Mouse (Mus musculus) adrenal gland, postnatal 25 days (tissue): ENCODE measurements at regions not wholly inside any gene's neighbourhood (a gene's known extent, or its start where the extent isn't known, plus 50 kb on each side); places are given as distances from the start of the nearest gene placed in this dataset.

Experiments used
- DNase-seq: peaks from one replicate; pipeline ENCODE4 v3.0.0; 2021; ENCODE audit warnings: mixed read lengths

DNA sequence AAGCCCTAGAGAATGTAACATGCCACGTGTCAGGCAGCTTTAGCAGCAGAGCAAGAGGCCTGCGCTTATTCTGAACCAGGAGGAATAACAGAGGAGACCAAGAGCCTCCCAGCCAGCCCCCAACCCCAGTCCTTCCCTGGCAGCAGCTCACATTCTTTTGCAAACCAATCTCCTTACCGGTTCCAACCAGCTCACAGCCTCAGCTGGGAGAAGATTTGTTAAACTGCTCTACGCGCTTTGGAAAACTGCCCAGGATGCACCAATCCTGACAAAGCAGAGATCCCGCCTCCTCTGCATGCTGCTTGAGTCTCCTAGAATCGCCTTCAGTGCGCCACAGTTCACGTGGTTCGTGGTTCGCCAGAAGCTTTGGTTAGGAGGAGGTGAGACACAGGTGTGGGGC is 51.8 kb downstream of the Gm9376 start:
- no peak for DNase-seq

DNA sequence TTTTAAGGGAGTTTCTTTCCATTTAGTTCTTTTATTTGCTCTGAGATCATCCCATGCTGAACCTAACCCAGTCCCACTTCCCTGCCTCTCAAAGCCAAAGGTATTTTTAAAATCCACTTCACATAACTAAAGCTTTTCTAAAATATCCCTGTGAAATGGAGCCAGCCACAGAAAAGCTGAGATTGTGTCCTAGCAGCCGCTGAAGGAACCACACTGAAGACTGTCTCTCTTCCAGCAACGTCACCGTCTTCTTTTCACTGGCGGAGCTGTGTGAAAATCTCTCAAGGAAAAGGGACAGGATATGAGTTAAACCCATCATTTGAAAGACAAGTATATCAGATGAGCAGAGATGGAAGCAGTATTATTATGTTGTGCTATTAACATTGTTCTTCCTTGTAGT is 53.3 kb downstream of the Gm9376 start:
- DNase-seq, result no peak

DNA sequence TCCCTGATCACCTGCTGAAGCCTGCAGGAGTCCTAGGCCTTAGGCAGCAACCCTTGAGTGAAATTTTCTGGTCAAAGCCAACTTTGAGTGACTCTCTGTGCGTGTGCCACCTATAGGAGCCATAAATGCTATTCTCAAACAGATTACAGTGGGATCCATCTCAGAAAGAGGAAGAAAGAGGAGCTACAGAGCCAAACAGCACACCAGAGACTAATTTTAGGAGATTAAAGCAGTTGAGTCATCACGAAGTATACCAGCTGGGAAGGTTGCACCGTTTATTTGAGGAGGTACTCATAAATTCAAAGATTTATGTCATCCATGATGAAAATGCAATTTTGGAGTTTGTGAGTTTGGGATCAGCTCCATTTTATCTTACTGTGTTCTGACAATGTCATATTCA is 54.3 kb downstream of the Gm9376 start:
- DNase-seq, result no peak

DNA sequence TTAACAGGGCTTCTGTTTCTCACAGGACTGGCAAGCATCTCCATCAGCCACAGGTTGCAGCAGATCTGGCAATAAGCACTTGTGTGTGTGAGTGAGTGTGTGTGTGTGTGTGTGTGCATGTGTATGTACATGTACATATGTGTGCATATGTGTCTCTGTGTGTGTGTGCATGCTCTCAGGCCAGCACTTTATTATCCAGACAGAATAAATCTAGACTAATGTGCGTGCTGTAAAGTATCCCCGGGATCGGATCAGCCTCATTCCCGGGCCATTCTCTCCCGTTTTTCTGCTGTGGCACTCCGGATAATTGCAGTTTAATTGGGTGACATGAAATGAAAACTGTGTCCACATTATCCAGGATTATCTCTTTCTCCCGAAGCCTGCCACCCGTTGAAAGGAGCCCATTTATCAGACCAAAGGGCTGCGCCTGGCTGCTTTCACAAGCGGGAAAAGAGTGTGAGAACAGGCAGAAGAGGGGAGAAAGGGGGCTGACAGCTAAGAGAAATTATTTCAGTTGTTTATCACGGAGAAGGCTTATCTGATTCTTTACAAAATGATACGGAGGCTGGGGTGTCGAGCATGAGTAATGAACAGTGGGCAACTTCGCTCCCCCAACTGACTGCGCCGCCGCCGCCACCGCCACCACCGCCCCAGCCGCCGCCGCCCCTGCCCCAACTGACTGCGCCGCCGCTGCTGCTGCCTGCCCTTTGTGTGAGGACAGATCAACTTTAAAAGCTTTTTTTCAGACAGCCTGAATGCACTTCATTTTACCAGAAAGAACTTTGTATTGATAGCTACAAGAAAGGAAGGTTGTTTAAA is 55.5 kb downstream of the Gm9376 start:
- no peak for DNase-seq

DNA sequence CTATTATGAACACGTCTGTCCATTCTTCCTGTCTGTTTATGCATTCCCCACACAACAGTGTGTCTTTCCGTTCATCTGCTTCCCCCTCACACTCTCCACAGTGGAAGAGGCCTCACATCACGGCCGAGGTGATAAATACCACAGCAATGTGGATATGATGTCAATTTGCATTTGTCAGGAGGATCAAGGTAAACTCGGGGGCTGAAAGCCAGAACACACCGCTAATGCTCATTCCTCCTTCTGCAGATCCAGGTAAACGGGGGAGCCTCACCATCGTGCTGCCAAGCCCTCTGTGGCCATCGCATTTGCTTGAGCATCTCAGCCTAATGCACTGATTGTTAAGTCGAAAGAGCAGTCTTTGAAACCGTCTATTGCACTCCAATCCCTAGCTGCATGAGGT is 56.1 kb downstream of the Gm9376 start:
- DNase-seq, result no peak

DNA sequence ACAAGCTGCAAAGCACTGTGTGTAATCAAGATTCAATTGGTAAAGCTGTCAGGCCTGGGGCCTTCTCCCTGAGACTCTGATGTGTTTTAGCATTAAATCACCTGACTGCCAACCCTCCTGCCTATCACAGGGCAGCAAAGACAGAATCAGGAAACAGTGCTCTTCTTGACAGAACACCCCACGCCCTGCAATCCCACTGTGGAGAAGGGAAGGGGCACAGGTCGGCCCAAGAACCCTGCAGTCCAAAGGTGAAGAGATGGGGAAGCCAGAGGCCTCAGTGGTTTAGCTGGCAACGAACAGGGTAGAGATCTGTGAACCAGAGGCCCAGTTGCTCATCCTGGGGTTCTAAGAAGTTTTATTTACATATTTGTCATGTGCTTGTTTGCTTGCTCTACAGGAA is 71.3 kb downstream of the Gm9376 start:
- DNase-seq, result no peak

DNA sequence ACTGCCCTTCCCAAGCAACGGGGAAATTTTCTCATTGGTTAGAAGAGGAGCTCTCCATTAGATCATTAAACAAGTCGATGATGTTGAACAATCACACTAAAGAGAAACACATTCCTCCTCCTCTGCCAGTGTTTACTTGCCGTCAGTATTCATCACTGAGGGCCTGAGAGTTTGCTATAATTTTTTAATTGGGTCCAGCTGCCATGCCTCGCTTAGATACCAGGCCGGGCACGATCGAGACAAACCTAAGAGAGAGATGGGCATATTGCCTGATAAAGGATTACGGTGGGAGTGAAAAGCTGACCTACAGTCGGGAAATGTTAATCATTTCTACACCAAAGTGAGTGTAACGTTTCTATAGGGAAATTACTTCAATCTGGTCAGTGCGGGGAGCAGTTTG is 96.2 kb downstream of the Gm9376 start:
- DNase-seq, result no peak

DNA sequence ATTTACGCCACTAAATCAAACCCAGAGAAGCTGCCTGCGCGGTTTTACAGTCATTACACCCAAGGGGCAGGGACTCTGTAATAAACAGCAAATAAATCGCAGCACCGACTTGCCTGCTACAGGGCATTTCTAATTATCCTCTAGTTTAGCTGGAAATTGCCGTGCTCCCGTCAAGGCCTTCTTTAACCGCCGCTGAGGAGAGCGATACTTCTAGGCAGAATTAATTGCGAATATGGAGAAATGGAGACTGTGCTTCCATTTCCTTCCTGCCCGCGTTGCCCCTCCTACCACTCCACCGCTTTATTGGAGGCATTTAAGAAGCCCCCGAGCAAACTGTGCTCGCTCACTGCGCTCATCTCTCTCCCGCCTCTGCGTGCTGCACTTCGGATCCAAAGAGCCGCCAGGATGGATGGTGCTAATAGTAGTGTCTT is 96.6 kb downstream of the Gm9376 start:
- DNase-seq, result no peak

DNA sequence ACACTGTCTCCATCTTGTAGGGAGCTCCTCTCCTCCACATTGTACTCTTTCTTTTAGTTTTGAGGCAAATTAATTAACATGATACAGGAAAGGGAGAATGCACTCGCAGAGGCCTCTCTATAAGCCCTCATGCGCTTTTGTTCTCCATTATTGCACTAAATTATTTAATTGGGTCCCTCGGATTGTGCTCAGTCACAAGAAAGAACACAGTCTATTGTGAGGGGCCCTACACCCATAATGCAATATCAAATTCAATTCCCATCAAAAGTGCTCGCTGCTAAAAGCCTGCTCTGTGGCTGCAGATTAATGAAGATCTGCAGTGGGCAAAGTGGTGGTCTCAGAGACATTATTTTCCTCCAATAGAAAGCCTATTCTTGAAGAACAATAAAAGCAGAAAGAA is 99.8 kb downstream of the Gm9376 start:
- DNase-seq, result no peak

DNA sequence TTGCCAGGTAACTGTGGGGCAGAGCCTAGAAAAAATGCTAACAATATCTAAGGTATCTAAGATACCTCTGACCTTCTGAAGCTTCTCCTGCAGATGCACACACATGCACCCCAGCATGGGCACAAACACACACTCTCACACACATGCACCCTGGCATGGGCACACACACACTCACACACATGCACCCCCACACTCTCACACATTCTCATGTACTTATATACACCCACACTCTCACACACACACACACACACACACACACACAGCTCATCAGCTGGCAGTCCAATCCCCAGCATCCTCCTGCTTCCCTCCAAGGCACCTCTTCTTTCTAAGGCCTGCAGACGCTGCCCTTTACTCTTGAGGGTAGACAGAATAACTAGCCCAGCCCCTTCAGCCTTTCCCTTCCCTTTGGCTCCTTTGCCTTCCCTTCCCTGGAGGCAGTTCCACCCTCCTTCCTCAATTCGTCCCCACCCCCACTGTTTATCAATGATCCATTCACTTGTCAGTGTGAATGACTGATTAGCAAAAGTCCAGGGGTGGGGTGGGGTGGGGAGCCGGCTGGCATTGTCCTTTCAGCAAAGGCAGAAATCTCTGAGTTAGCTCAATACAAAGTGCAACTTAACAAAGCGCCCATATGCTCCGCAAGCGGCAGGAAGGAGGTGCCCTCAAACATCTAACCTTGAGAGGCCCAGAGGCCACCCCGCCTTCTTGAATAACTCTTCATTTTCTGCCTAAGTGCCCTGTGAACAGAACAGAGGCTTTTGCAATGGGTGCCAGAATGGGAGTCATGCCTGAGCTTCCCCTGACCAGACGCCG is 102.1 kb downstream of the Gm9376 start:
- peak; percentile 4 for DNase-seq

DNA sequence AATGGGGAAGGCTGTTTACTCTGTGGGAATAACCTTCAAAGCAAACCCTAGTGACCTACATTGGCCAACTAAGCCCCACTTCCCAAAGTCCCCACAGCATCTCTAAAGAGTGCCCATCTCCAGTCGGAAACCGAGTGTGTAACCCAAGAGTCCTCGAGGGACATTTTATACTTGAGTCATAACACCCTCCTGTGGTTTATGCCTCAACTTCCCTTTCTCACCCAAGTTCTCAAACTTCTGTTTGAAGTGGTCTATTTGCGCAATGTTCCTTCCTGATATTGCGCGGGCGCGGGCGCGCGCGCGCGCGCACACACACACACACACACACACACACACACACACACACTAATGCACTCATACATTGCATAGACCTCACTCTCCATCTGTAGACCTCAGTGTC is 104.6 kb downstream of the Gm9376 start:
- no peak for DNase-seq

DNA sequence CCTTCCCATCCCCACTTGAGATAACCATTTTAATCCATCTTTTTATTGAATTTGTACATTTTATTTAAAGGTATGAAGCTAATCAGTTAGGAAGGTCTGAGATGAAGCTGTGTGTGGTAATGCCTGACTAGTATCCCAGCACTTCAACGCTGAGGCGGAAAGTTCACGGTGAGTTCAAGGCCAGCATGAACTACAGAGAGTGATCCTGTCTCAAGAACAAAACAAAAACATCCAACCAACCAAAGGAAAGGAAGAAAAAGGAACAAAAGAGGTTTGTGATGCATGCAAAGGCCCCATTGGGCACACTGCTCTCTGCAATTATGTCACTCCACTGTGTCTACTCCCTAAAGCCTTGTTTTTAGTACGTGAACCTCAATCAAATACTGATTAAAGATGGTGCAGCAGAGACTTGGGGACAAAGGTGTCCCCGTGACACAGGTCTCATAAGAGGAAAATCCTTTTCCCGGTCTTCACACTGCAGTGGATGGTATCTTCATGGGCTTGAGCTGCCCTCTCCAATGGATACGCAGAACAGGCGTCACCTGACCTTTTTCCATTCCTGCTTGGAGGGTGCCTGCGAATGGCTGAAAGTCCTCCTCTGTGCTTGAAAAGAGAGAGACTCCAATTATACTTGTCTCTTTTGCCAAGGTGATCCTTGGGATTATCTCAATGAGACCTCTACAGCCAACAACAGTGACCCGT is 108.2 kb downstream of the Gm9376 start:
- DNase-seq, result no peak

DNA sequence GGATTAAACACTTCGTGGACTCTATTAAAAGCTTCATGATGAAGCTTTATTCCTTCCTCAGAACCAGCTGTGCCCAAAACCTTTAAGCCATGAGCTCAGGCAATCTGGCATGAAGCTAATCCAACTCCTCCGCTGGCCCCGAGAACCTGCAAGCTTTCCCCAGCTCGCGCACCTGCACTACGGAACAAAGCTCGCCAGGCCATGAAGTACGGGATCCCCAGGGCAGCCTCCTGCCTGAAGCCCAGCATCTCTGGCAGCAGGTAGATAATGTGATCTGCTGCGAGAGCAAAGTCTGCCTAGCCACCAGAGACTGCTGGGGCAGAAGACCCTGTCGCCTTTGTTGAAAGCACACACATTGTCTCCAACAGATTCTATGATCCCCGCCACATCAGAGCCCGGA is 108.9 kb downstream of the Gm9376 start:
- DNase-seq, result no peak

DNA sequence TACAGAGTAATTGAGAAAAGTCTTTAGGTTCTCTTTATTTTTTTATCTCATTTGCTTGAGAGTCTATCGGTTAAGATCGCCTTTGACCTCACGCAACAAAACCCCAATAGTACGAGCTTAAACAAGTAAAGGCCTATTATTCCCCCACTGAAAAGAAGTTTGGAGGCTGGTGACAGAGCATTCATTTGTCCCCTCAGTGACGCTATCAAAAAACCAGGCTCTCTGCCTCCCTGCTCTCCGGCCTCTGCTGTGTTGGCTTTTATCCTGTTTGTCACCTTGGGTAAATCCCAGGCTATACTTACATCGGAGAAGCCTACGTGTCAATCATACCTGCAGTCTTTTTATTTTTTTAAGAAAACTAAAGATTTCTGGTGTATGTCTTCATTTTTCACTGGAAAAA is 112.9 kb downstream of the Gm9376 start:
- no peak for DNase-seq

DNA sequence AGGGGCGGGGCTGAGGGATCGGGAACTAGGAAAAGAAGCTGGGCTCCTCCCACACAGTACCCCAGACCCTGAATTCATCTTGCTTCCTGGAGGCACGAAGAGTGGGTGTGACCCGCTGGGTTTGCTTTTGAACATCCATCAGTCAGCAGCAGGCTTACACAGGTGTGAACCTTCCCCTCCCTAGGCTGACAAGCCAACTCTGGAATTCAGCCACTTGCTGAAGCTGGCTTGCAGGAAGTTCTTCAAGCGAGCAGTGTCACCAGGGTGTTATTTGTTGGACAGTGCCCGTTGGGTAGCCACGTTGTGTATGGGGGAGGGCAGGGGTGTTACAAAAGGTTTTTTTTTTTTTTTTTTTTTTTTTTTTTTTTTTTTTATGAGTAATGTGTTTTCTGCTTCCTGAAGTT is 118.8 kb downstream of the Gm9376 start:
- no peak for DNase-seq

DNA sequence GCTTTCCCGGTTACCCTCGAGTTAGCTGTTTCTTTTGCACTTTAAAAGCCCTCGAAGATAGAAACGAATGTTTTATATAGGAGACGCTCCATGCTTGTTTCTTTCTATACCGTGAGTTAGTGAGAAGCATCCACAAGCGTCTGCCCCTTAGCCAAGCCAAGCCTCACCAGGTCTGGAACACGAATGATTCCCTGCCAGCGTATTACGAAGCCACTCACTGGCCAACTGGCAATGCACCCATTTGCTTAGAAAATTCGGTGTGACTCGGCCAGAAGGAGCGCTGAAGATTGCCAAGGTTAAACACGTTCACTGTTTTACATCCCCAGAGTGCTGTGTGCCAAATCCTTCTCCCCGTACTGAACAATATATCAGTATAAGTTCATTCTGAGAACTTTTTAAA is 121.3 kb downstream of the Gm9376 start:
- peak; percentile 7 for DNase-seq

DNA sequence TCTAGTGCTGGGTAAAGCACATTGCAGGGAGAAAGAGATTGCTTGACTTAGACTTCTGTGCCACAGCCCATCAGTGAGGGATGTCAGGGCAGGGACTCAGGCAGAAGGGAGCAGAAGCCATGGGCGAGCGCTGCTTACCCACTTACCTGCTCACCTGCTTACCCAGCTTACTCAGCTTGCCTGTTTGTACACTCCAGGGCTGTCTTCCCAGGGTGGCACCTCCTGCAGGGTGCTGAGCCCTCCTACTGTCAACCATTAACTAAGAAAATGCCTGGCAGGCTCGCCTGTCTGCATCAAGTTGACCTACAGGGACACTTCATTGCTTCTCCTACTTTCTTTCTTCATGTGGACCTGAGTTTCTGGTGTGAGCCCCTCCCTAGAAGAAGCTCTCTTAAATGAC is 124.0 kb downstream of the Gm9376 start:
- DNase-seq, result no peak

DNA sequence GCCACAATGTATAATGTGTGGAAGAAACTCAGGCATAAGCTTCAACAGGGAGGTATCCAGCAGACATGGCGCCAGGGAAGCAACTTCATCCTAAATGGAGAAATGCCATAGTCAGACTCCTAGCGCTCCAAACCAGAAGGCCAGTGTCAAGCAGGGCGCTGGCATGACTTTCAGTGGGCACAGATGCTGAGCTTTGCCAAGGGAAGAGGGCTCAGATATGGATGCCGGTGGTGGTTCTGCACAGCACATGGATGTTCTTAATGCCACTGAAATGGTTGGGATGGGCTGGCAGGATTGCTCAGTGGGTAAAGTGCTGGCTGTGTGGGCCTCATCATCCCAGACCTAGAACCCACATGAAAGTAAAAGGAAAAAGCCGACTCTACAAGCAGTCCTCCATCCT is 124.8 kb downstream of the Gm9376 start:
- no peak for DNase-seq

DNA sequence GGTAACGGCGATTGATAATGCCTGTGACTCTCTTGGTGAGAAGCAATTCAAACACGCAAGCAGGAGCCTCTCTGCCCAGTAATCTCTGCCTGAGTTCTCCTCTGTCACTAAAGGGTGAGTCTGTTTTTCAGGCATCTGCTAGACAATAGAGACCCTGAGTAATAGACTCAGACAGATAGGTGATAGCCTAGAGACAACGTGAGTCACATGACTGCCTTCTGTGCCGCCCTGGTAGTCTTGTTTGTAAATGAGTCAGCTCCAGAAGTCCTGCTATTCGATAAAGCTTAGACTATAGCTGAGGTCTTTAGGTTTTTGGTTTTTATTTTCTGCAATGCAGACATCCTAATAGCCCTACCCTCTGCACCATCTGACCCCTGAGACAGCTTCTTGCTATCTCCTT is 126.9 kb downstream of the Gm9376 start:
- no peak for DNase-seq

DNA sequence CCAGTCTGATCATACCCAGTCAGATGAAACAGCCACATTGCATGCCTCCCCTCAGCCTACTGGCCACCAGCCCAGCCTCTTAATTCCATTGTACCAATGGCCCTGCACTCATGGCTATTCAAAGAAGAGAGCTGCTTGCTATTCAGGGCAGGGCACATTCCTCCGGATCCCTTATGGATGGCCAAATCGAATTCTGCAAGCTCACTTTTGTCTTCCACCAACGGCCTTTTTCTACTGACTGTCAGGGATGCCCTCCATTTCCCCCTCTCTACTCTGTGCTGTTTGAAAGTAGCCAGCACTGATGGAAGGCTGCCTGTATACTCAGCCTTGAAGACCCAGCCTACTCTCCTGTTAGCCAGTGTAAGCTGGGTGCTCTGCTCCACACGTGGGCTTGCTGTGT is 147.5 kb downstream of the Gm9376 start:
- no peak for DNase-seq

DNA sequence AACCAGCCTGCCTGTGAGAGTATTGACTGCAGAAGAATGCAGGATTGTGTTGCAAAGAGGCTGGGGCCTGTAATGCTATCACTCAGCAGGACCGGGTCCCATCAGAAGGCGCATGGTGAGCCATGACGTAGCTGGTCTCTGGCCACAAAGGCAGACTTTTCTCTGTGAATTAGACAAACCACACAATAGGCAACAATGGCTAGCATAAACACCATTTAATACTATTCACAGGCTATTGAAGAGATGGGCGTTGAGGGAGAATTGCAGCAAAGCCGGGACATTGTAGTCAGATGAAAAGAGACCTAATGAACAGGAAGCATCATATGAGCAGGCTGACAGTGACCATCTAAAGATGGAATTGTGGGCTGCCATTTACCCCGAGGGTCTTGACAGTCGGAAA is 149.4 kb downstream of the Gm9376 start:
- no peak for DNase-seq

DNA sequence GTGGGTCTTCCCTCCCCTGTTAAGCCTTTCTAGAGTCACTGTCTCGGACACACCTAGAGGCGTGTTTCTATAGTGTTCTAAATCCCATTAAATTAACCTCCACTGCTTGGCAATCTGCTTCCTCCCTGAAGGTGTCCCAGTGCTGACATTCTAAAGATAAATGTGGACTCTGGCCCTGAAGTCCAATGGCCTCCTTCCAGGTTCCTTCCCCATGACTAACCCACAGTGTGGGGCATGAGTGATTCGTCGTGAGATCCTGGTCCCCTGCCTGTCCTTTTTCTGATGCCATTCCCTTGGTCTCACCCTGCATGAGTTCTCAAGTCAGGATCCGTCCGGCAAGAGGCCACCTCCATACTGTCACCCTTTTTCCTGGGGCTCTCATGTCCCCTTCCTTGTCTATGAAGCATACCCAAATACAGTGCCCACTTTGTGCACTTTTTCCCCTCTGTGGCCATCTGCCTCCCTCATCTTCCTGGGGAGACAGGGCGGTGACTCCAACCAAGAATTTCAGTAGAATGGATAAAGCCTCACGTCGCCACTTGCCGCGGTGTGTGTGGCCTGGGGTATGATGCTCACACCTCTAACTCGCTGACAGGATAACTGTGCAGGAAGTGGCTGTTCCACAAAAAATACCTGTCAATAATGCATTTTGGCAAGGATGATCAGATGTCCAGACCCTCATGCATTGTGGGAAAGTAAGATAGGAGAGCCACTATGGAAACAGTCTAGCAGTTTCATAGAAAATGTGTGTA is 152.9 kb downstream of the Gm9376 start:
- no peak for DNase-seq
